Mouse (Mus musculus) lung, adult 2 months (tissue): ENCODE measurements around the gene Eif4g3.

Experiments
- CTCF ChIP-seq: fragments of 200-500 bp; IDR thresholded peaks from 2 replicates; pipeline ENCODE4 v1.5.1; 2011; ENCODE audit warnings: mild to moderate bottlenecking, low read length, control low read depth; ENCODE audit not compliant: insufficient read depth
- POLR2A ChIP-seq: fragments of 200-500 bp; IDR thresholded peaks from 2 replicates; pipeline ENCODE4 v1.6.1; 2011; ENCODE audit warnings: low read depth, mild to moderate bottlenecking, control low read depth, low read length, borderline replicate concordance; ENCODE audit errors: extremely low read depth

DNA sequence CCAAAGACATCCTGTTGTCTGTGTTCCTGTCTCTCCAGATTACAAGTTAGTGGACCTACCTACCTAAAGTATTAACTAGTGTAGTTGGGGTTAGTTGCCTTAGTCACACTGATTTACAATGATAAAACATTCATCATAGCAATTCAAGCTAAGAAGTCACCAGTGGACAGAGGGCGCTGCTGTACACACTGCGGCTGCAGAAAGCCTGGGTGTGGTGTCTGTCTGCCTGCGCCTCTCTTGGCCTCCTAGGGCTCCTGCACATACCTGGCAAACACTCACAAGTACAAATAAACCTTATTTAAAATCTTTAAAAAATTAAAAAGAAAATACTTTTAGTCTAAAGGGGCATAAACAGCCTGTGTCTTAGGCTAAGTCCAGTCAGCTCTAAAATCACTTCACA is 47.8 kb downstream of the Eif4g3 start:
- TF ChIP-seq POLR2A (no peak), CTCF (0 out of 2 replicates have a peak, but pooled peaks have one; percentile 15)
